Mouse (Mus musculus): ENCODE results near the gene Gm12695. TPM values are rescaled to one million over a fixed set of nuclear protein-coding genes. Genes with fewer than 3 reads are reported as not detected.

The Gm12695 gene
- polyA plus RNA-seq, 1 experiment from 2014 or later: not detected

- H3K9ac ChIP-seq: no peak overlapping the region
- H3K4me1 ChIP-seq (replicated peaks): no peaks in the 10 kb centered on the region; the same call in 1 of the 2 replicates
- no peak overlapping the region for H3K27ac ChIP-seq
- no peaks in the 10 kb centered on the region for H3K9me3 ChIP-seq (replicated peaks)
- no peak for ATAC-seq (replicated peaks; ENCODE audit: insufficient number of reproducible peaks, insufficient read depth, low FRiP score, low read depth)
- no peaks in the 10 kb centered on the region for H3K27me3 ChIP-seq
- no peaks in the 10 kb centered on the region for H3K36me3 ChIP-seq
- peak overlapping the region; percentile 28; the same call in 1 of the 2 replicates for H3K4me2 ChIP-seq
- no peak overlapping the region for H3K4me3 ChIP-seq
- WGBS: 29% methylated on average over 13 of the region's 13 CpGs
These were observed 88.2 kb downstream of the Gm12695 start for GRCm38 (mm10) chr4:96696614-96697360.

GRCm38 (mm10) chr4:96687358-96687803, 97.6 kb downstream of the Gm12695 start:
- WGBS: 70% methylated on average over 2 of the region's 2 CpGs

GRCm38 (mm10) chr4:96683474-96683873, 101.5 kb downstream of the Gm12695 start:
- WGBS: 28% methylated on average over 2 of the region's 2 CpGs
- Histone ChIP-seq H3K36me3 (no peaks in the 10 kb centered on the region), H3K9ac (no peak overlapping the region)

More at GRCm38 (mm10) chr4:96687358-96687803, 97.6 kb downstream of the Gm12695 start:
- Histone ChIP-seq H3K36me3 (no peaks in the 10 kb centered on the region), H3K27ac (no peak overlapping the region), H3K4me2 (no peak overlapping the region), H3K27me3 (no peaks in the 10 kb centered on the region), H3K9ac (no peak overlapping the region), H3K4me1 (replicated peaks) (no peaks in the 10 kb centered on the region), H3K9me3 (replicated peaks) (no peaks in the 10 kb centered on the region), H3K4me3 (no peak overlapping the region)
- ATAC-seq (replicated peaks; ENCODE audit: insufficient number of reproducible peaks, insufficient read depth, low FRiP score, low read depth): no peak

GRCm38 (mm10) chr4:96680966-96681365, 104.0 kb downstream of the Gm12695 start:
- Histone ChIP-seq H3K4me3 (no peak overlapping the region), H3K36me3 (no peaks in the 10 kb centered on the region), H3K9me3 (replicated peaks) (no peaks in the 10 kb centered on the region), H3K27ac (no peak overlapping the region), H3K4me1 (replicated peaks) (no peaks in the 10 kb centered on the region), H3K27me3 (no peaks in the 10 kb centered on the region), H3K4me2 (no peak overlapping the region), H3K9ac (no peak overlapping the region)
- no peak for ATAC-seq (replicated peaks; ENCODE audit: insufficient number of reproducible peaks, insufficient read depth, low FRiP score, low read depth)

More at GRCm38 (mm10) chr4:96683474-96683873, 101.5 kb downstream of the Gm12695 start:
- H3K27me3 ChIP-seq: no peaks in the 10 kb centered on the region
- no peak overlapping the region for H3K4me2 ChIP-seq
- no peaks in the 10 kb centered on the region for H3K9me3 ChIP-seq (replicated peaks)
- H3K4me1 ChIP-seq (replicated peaks): no peaks in the 10 kb centered on the region
- no peak overlapping the region for H3K4me3 ChIP-seq
- H3K27ac ChIP-seq: no peak overlapping the region
- no peak for ATAC-seq (replicated peaks; ENCODE audit: insufficient number of reproducible peaks, insufficient read depth, low FRiP score, low read depth)

GRCm38 (mm10) chr4:96680233-96680632, 104.8 kb downstream of the Gm12695 start:
- WGBS: 13% methylated on average over 1 of the region's 1 CpGs
- no peaks in the 10 kb centered on the region for H3K36me3 ChIP-seq
- ATAC-seq (replicated peaks; ENCODE audit: insufficient number of reproducible peaks, insufficient read depth, low FRiP score, low read depth): no peak
- H3K4me3 ChIP-seq: no peak overlapping the region
- H3K27me3 ChIP-seq: no peaks in the 10 kb centered on the region
- no peaks in the 10 kb centered on the region for H3K9me3 ChIP-seq (replicated peaks)
- H3K27ac ChIP-seq: no peak overlapping the region
- no peak overlapping the region for H3K9ac ChIP-seq
- H3K4me1 ChIP-seq (replicated peaks): no peaks in the 10 kb centered on the region
- no peak overlapping the region for H3K4me2 ChIP-seq

Other genes starting within 250 kb of the Gm12695 start
- 4.4 and 5.1 TPM in 2 replicates for gene Cyp2j6, start 231.5 kb downstream of the Gm12695 start, polyA plus RNA-seq (2015; fragmentation: Nextera tagmentation; extraction: Ambion mirVana)
- gene Cyp2j9, start 193.6 kb downstream of the Gm12695 start, polyA plus RNA-seq (2015; fragmentation: Nextera tagmentation; extraction: Ambion mirVana): 0.87 and 1.4 TPM in 2 replicates
- not detected in 2 replicates for gene Cyp2j5, start 121.0 kb downstream of the Gm12695 start, polyA plus RNA-seq (2015; fragmentation: Nextera tagmentation; extraction: Ambion mirVana)

Measured in heart, embryonic 15.5 days (tissue).